Mouse (Mus musculus): ENCODE measurements around the gene Diexf.

Gene Diexf

GRCm38 (mm10) chr1:193138087-193138486 lies 8.0 kb upstream of the Diexf start:
- DNase-seq = no peak

- DNase-seq = no peak
These were observed 3.7 kb upstream of the Diexf start for GRCm38 (mm10) chr1:193133726-193134125.

- DNase-seq = no peak
These were observed 2.3 kb upstream of the Diexf start for GRCm38 (mm10) chr1:193132385-193132784.

GRCm38 (mm10) chr1:193131311-193131948 lies 1.4 kb upstream of the Diexf start:
- no peak for DNase-seq

- DNase-seq = no peak
These were observed 767 bp upstream of the Diexf start for GRCm38 (mm10) chr1:193130839-193131238.

GRCm38 (mm10) chr1:193130456-193130825 lies 369 bp upstream of the Diexf start:
- DNase-seq = no peak

GRCm38 (mm10) chr1:193129321-193129720 lies 751 bp downstream of the Diexf start:
- no peak for DNase-seq

GRCm38 (mm10) chr1:193128055-193128454 lies 2.0 kb downstream of the Diexf start:
- DNase-seq = no peak

GRCm38 (mm10) chr1:193125835-193126234 lies 4.2 kb downstream of the Diexf start:
- DNase-seq = no peak

GRCm38 (mm10) chr1:193123290-193123689 lies 6.8 kb downstream of the Diexf start:
- DNase-seq = no peak

GRCm38 (mm10) chr1:193122793-193123192 lies 7.3 kb downstream of the Diexf start:
- no peak for DNase-seq

- no peak for DNase-seq
These were observed 18.0 kb downstream of the Diexf start for GRCm38 (mm10) chr1:193112093-193112492.

GRCm38 (mm10) chr1:193102996-193103395 lies 27.1 kb downstream of the Diexf start:
- no peak for DNase-seq

- no peak for DNase-seq
These were observed 27.5 kb downstream of the Diexf start for GRCm38 (mm10) chr1:193102556-193102955.

- DNase-seq = no peak
These were observed 28.0 kb downstream of the Diexf start for GRCm38 (mm10) chr1:193102029-193102428.

- no peak for DNase-seq
These were observed 31.1 kb downstream of the Diexf start for GRCm38 (mm10) chr1:193098946-193099345.

GRCm38 (mm10) chr1:193093596-193093995 lies 36.5 kb downstream of the Diexf start:
- DNase-seq = no peak

GRCm38 (mm10) chr1:193092771-193093170 lies 37.3 kb downstream of the Diexf start:
- DNase-seq = no peak

GRCm38 (mm10) chr1:193090894-193091293 lies 39.2 kb downstream of the Diexf start:
- DNase-seq = no peak

- no peak for DNase-seq
These were observed 39.7 kb downstream of the Diexf start for GRCm38 (mm10) chr1:193090211-193090871.

GRCm38 (mm10) chr1:193089683-193090082 lies 40.4 kb downstream of the Diexf start:
- DNase-seq = no peak

- no peak for DNase-seq
These were observed 40.9 kb downstream of the Diexf start for GRCm38 (mm10) chr1:193089211-193089610.

- DNase-seq = peak; percentile 32
These were observed 43.1 kb downstream of the Diexf start for GRCm38 (mm10) chr1:193086842-193087476.

GRCm38 (mm10) chr1:193086111-193086841 lies 43.8 kb downstream of the Diexf start:
- DNase-seq = no peak

Data from kidney, postnatal 10 days (tissue).